Mouse (Mus musculus): ENCODE results near the gene Supt16.

GRCm38 (mm10) chr14:52166571-52166970, 30.6 kb downstream of the Supt16 start:
- TF ChIP-seq EP300 (IDR thresholded peaks at IDR 0.05; ENCODE audit: low read depth) (no peak), CTCF (IDR thresholded peaks at IDR 0.05; ENCODE audit: low read depth) (no peak)

All from liver, postnatal 0 days (tissue).